Mouse (Mus musculus) layer of hippocampus, adult 8-10 months (tissue): ENCODE data around the gene Ror2. TPM values are rescaled to one million over a fixed set of nuclear protein-coding genes. Genes with fewer than 3 reads are reported as not detected.

Source experiments
- DNase-seq, 2 experiments: peaks; one replicate each; pipeline ENCODE4 v3.0.0; 2022; ENCODE audit warnings: low spot score in 2 of 2
- total RNA-seq, 4 experiments: library from RNA; stranded (reverse); gene quantifications; 2 replicates each; pipeline ENCODE4 v1.2.4; 2022

Ror2 gene
- total RNA-seq, 4 experiments from 2014 or later, result 0.83 to 1.6 (median 1.2) TPM

DNA sequence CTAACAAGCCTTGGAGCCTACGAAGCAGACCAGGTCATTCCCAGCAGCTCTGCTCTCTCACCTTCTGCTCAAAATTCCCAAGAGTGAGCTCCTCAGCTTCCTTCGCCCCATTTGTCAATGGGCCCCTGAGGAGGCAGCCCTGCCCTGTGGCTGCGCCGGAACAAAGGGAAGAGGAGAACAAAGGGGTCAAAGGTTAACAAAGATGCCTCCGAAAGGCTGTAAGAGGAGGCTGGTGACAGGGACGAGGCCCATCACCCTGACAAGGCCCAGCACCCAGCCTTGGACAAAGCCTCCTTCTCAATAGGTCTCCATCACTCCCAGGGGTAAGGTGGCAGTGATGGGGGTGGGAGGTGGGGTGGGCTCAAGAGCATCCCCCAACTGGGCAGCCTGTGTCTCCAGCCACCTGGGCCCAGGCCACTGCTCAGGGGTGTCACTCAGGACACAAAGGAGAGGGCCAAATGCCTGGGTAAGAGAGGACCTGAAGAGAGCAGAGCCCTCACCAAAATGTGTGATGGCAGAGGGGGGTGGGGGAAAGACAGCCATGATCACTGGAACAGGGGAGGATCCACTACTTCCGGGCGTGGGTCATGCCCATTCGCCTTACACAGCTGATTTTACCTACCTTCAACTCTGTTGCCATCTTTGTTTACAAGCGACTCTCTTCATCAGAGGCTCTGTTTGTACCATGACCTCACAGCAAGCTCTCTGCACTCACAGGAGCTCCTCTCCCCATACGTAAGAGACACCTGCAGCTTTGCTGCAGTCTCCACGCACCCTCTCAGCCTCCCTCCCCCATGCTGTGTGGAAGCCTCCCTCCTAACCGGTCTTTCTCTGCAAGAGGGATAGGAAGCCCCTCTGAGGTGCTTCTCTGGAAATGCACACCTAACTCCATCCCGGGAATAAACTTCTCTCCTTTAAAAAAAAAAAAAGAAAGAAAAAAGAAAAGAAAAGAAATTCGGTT, 51.8 kb downstream of the Ror2 start:
- DNase-seq, result no peak

DNA sequence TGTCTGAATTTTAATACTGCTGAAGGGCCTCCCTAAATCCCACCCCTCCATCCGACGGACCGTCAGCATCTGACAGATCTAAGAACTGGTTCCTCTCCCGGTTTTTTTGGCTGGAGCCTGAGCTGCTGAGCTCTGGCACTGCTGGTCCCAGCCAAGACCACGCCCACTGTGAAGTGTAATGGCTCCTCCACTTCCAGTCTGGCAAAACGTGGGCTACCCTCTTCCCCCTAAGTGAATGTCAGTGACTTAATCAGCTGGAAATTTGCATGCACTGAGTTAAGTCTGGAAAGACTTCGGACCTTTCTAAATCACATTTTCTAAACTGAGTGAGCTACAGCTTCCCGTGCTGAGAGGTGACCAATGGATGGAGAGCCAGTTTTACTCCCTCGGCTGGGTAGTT, 52.5 kb downstream of the Ror2 start:
- no peak for DNase-seq

DNA sequence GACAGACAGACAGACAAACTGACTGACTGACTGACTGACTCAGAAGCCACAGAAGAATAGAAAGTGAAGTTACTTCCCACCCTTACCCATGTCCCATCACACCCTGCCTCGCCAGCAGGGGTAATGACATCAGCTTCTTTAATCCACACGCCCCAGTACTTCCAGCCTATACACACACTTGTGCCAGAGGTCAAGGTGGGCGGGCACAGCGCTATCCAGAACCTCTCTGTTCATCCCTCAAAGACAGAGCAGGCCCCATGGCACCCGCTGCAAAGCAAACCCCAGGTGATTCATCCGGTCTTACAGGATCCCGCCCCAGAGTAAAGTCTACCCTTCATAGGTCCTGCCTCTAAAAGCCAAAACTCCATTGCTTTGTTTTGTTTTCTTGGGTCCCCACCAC, 53.5 kb downstream of the Ror2 start:
- no peak for DNase-seq

DNA sequence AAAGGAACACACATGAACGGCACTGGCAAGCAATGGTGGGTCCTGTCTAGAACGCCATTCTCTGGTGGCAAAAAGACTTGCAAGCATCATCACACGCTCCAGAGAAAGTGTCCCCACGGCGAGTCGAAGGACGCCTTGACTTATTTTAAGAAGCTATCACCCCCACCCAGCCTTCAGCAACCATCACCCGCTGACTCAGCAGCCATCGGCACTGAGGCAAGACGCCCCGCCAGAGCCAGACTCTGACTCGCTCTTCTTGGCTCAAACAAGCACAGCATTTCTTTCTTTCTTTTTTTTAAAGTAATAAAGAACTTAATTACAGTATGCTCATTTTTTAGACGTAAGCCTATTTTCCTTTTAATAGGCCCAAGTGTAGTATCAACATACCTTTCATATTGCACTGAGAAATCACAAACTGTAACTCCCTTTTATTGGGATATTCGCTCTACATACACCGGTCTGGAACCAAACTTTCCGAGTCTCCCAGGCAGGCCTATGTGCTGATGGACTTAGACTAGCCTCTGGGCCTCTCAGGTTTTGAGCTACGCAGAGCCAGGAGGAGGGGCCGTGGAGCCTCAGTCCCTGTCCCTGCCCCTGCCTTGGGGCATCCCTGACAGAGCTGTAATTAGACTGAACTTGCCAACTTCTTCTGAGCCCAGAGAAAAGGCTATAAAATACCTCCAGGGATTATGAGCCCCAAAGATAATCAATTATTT, 55.3 kb downstream of the Ror2 start:
- DNase-seq, result no peak

DNA sequence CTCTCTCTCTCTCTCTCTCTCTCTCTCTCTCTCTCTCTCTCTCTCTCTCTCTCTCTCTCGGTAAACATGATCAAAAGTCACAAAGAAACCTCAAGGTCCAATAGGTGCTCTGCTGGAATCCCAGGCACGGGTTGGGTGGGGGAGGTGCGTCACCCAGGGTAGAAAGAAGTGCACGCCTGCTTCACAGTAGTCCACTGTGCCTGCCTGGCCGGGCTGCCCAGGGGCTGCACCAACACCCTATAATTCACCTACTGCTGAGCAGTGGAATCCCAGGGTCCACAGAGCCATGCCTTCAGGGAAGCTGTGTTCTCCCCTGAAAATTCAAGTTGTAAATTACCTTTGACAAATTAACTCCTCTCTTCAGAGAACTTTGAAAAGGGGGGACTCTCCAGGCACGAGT, 58.9 kb downstream of the Ror2 start:
- DNase-seq, result no peak

DNA sequence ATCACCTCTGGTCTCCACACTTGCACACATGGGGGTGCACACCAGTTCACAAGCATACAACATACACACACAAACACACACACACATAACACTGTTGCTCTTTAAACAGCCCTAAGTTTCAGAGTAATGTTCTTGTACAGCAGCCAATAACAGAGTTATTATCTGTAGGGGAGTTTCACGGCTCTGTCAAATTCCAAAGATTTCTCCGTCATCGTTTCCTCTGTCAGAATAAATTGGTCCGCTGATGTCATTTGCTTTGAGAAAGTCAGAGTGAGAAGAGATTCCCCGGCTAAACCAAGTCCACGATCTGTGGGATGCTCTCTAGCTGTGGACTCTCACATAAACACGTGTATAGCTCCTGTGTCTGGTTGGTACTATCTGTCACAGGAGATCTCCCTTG, 59.5 kb downstream of the Ror2 start:
- DNase-seq, result no peak

DNA sequence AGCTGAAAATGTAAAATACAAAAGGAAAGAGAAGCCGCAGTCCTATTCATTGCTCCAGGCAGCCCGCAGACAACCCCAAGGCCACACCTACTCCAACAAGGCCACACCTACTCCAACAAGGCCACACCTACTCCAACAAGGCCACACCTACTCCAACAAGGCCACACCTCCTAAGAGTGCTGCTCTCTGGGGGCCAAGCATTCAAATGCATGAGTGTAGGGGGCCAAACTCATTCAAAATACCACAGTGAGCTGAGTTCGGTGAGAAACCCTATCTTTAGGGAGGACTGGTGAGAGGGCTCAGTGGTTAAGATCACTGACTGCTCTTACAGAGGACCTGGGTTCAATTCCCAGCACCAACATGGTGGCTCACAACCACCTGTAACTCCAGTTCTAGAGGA, 60.0 kb downstream of the Ror2 start:
- no peak for DNase-seq

DNA sequence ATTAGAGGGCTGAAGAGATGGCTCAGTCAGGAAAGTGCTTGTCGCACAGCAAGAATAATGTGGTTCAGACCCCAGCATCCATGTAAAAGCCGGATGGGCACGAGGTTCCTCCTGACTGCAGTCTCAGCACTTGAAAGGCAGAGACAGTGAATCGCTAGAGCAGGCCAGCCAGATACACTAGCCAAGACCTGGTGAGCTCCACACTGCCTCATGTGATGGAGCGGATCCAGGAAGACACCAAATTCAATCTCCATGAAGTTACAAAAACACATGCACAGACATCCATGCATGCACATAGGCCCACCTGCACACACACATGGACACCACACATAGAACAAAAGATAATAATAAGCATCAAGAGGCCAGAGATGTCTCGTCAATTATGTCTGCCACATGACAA, 64.7 kb downstream of the Ror2 start:
- DNase-seq, result no peak

DNA sequence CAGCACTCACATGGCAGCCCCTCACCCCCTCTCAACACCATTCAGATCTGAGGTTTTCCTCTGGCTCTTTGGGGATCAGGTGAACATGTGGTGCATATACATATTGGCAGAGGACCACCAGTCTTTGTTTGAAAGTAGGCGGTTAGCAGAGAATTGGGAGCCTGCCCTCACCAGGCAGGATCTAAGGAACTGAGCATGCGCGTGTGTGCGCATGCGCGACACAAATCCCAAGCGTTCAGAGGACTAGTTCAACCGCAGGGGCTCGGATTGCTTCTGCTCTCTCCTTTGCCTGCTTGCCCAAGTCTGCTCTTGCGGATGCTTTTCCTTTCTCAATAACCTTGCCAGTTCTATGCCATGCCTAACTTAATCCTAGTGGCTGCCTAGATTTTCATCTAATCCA, 66.0 kb downstream of the Ror2 start:
- no peak for DNase-seq

DNA sequence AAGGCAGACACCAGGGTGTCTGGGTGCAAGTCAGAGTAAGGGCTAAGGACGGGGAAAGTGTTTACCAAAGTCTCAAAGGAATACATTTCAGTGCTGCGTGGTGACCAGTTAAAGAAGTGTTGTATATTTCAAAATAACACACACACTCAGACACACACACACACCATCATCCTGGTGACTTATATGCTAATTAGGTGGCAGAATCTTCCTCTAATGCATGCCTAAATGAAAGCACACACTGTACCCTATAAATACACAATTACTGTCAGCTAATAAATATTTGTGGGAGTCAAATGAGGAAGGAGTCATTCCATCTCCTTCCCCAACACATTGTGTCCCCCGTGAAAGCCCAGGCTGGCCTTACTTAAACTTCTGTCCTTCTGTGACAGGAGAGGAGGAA, 66.5 kb downstream of the Ror2 start:
- no peak for DNase-seq

DNA sequence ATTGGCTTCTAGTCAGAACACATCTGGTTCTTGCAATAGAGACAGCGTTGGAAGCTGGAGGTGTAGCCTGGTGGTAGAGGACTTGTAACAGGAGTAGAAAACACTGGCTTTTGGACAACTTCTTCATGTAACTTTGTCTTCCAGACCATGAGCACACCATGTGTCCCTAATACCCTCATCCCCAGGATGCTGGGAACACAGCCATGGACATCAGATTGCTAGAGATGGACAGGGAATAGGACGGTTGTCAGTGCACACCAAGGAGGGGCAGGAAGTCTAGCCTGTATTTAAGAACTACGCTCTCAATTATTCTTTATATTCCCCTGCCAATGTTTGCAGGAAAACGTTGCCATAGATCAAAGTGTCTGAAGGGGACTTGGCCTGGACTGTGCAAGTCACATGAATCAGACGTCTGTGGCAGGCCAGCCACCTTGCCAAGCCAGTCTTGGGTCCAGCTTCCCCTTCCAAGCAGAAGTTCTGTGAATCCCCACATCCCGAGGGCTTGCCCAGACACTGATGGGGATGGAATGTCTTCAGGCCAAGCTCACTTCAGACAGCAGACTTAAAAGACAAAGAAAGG, 68.4 kb downstream of the Ror2 start:
- DNase-seq, result no peak

DNA sequence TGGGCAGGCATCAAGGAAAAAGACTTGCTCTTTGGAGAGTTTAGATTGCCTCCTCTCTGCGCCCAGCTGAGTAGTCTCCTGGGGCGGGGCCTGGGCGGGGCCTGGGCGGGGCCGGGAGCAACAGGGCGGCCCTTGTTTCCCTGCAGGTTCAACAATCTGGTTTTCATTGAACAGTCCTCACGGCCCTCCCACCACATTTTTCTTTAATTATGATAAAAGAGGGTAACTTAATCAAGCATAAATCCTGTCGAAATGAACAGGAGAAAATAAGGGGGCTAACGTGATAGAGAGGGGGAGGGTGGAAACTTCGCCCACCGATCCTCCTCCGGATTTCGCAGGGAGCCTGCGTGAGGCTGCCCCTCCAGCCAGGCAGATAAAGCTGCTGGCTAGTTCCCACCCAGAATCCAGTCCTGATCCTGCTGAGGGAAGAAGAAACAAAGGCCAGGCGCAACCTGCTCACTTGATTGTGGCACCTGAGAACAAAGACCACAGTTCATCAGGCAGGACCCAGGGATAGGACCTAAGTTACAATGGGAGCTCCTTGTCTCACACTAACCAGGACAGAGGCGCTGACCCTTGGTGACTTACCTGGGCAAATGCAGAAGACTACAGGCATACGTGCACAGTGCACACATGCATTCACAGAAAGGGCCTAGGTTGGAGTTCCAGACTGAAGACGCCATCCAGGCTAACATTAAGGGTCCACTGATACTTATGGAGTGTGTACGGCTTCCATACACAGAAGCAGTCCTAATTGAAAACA, 73.8 kb downstream of the Ror2 start:
- no peak for DNase-seq

DNA sequence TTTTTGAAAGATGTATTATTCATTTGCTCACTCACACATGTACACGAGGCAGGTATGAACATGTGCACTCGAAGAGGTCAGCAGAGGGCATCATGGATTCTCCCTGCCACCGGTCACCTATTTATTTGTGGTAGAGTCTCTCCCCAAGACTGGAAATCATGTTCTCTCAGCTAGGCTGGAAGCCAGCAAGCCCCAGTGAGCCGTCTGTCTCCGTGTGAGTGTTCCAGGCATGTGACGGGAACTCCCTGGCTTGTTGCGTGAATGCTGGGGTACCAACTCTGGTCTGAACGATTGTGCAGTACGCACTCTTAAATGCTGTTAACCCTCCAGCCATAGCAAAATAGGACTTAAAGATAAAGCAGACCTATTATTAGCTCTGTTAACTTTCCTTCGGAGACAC, 77.4 kb downstream of the Ror2 start:
- no peak for DNase-seq

DNA sequence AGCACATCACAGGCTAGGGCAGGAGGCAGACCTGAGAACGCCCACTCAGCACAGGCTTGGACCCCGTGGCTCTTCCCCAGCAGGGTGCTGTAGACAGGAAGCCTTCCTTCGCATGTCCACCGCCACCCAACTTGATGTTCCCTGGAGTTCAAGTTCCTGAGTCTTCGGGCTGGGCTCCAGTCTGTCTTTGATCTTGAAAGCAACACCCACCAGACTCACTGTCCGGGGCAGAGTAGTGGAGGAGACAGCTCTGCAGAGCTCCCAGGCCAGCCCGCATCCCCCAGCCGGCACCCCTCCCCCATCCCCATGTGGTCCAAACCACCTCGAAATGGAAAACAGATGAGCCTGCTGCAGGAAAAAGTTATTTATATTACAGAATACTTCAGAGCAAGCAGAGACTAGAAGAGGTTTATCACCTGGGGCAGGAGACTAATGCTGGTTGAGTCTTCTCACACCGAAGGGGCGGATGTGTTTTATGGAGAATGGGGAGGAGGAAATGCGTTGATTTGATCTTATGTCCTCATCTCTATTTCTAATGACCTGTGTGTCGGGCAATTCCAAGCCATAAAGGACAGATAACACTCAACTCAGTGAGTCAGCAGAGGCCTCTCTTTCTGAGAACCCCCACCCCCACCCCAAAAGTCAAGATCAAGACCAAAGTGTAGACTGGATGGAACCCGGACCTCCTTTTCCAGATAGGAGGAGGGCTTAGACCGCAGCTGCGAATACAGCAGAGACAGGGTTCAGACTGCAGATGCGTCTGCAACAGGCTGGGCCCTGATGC, 80.6 kb downstream of the Ror2 start:
- no peak for DNase-seq

DNA sequence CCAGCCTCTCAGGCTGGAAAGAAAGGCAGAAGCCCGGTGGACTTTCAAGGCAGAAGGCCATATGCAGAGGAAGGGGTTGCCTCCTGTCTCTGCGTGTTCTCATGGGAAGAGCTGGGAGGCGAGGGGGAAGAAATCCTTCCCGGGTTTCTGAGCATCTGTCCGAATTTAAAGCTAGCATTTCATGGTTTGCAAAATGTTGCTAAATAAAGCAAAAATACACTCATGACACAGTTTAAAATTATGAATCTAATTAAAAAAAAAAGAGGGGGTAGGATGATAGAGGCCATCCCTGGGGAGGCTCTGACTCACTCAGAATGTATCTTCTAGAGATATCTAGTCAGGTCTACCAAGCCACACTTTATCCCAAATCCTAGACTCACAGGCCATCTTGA, 83.5 kb downstream of the Ror2 start:
- no peak for DNase-seq

DNA sequence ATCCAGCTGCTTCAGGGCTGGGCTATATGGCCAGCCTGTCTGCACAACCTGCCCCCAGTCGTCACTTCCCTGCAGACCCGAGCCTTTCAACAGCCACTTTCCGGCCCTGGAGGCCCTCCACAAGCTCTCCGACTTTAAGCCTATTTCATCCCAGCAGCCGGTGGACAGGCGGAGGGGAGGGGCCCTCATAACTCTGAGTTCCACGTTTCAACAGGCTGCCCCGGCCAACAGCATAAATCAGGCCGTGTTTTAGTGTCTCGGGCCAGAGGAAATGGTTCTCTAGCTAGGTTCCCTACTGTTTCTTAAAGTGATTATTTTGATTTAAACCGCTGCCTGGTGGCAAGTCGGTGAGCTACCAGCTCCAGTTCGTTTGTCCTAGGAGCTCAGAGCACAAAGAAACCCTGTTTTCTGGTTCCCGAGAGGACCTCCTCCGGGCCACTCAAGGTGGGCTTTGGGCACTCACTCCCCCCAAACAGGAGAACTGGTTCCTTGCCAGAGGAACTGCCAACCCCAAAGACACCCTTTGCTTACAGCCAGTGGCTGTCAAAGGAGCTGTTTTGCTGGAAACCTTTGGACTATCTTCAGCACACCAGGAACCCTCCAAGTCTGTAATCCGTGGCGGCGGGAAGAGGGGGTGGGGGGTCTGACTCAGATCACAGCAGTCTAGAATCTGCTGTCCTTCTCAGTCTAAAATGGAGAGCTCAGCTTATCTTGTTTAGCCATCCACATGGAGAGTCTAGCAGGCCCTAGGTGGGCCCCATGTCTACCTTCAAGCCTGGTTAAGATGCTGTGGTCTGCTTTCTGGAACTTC, 84.1 kb downstream of the Ror2 start:
- no peak for DNase-seq

DNA sequence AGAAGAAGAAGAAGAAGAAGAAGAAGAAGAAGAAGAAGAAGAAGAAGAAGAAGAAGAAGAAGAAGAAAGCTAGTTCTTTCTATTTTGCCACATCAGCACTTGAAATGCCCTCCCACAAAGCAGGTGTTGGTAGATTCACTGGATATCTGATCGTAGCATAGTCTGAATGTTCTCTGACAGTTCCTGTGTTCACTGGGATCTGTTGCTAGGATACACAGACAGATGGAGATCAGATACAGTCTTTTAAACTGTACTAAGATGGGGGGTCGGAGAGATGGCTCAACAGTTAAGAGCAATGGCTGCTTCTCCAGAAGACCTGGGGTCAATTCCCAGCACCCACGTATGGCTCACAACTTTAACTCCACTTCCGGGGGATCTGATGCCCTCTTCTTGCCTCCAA, 85.8 kb downstream of the Ror2 start:
- no peak for DNase-seq

DNA sequence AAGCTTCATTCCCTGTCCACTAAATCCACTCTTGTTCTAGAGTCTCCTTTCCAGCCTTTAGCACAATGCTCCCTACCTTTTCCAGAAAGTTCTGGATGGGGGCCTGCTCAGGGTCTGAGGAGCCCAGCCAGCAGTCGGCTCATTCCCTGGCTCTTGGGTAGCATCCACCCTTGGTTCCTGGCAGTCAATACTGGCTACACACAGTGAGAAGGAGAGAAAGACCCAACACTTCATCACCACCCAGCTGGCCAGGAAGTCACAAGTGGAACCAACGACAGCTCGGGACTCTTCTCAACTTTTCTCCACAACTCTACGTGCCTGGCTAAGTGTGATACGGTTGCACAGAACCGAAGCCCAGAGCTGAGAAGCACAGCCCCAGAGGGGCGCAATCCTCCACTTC, 86.7 kb downstream of the Ror2 start:
- DNase-seq, result no peak

DNA sequence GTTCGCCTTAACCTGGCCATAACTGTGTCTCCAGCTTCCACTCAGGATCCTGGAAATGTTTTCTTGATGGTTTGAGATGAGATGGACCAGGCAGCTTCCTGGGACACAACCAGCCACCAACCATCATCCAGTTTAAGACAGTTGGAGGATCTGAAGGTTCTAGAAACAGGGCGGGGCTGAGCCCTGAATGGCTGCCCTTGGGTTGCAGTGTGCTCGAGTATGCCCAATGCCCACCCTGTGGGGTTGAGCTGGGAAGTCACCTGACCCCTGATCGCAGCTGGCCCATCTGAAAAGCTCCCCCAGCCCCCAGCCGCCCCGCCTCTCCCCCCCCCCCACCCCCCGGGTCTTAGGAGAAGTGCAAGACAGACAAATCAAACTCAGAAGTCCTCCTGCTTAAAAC, 89.2 kb downstream of the Ror2 start:
- no peak for DNase-seq
